Mouse (Mus musculus) neural tube, postnatal 0 days (tissue): ENCODE results near the gene Sh3pxd2a. TPM values are rescaled to one million over a fixed set of nuclear protein-coding genes. Genes with fewer than 3 reads are reported as not detected.

Source experiments
- microRNA-seq: library from miRNA; unstranded; fragments of <30 nt; microRNA quantifications from one replicate; pipeline ENCODE4, GENCODE M21; 2016
- polyA plus RNA-seq: library from polyadenylated mRNA; unstranded; fragments of >200 nt; fragmentation: Nextera tagmentation; extraction: Ambion mirVana; gene quantifications from 2 replicates; pipeline ENCODE4 v1.2.1, GENCODE M21; 2015

The Sh3pxd2a gene
- polyA plus RNA-seq, result 2.6 and 2.8 TPM in 2 replicates

DNA sequence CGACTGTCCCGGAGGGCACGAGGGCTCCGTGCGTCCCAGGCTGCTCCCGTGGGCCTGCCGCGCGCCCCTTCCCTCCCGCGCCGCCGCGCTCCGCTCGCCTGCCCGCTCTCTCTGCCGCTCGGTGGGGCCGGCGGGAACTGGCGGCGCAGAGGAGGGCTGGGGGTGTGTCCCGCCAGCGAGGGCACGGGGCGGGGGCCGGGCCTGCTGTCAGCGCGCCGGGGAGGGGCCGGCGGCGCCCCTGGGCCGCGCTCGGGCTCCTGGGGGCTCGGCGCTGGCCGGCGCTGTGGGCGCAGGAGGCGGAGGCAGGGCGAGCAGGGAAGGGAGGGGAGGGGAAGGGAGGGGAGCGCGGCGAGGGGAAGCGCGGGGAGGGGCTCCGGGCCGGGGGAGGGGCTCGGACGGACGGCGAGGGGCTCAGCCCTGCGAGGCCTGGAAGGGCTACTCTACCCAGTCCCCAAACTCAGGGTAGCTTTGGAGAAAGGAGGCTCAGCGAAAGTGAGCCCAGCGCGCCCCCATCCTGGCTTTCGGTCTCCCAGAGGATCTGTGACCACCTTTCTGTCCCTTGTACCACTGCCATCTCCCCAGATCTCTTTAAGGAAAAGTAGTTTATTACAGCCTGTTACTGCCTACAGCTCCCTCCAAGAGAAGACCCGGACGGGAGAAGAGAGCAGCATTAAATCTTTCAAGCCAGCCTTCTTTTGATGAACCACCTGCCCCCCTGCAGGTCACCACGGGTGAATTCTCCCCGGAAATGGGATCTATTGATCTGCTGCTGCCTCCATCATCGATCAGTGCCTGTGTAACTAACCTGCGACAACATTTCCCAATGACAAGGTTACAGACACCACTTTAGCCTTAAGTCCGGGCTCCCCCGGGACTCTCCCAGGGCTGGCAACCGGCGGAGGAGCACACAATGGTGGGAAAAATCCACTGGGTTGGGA, at the start of gene Sh3pxd2a:
Sh3pxd2a (minus strand) TSS at position 98 of the 938 bp plus-strand sequence.

Small RNA genes within 50 kb of the gene (microRNA-seq; reads per million reads assigned to microRNA genes)
- gene Mir6995, result not detected

Other genes starting within 250 kb of the Sh3pxd2a start
- gene Stn1, start 73.1 kb upstream of the Sh3pxd2a start, polyA plus RNA-seq, result 18.5 and 19.8 TPM in 2 replicates
- 5.5 and 8.0 TPM in 2 replicates for gene Slk, start 115.3 kb upstream of the Sh3pxd2a start, polyA plus RNA-seq
- 0.21 and 0.29 TPM in 2 replicates for gene Col17a1, start 227.7 kb upstream of the Sh3pxd2a start, polyA plus RNA-seq